Mouse (Mus musculus): ENCODE results near the gene Insl6.

Gene Insl6

DNA sequence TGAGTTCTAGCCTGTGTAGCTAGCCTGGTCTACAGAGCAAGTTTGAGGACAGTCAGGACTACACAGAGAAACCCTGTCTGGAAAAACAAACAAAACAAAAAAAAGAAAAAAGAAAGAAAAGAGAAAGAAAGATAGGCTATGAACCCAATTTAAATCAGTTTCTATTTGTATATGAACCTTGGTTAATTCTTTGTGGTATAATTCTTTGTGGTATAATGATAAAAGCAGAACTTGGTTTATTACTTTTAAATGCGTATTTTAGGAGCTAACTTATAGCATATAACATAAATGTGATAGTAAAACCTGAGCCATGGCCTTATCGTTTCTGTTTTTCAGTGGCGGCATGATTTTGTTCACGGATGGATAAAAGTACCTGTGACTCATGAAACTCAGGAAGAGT is 48.7 kb downstream of the Insl6 start:
- WGBS = 95% methylated on average over 4 of the region's 4 CpGs

- 94% methylated on average over 3 of the region's 3 CpGs for WGBS
These were observed 52.9 kb downstream of the Insl6 start for GRCm38 (mm10) chr19:29272011-29272809.
